Mouse (Mus musculus) heart, adult 18-20 months (tissue): ENCODE measurements around the gene Susd6. TPM values are rescaled to one million over a fixed set of nuclear protein-coding genes. Genes with fewer than 3 reads are reported as not detected.

Experiments used
- DNase-seq, 2 experiments: peaks; one replicate each; pipeline ENCODE4 v3.0.0; 2021 to 2022; ENCODE audit warnings: mixed read lengths in 1 of 2
- total RNA-seq, 2 experiments: library from RNA; stranded (reverse); gene quantifications; 2 replicates each; pipeline ENCODE4 v1.2.3; 2021

Gene Susd6
- total RNA-seq, 2 experiments from 2014 or later, result 68.3 to 71.9 TPM

- no peak for DNase-seq
These were observed 22.2 kb downstream of the Susd6 start for GRCm38 (mm10) chr12:80812510-80812820.

- DNase-seq, result no peak
These were observed 23.1 kb downstream of the Susd6 start for GRCm38 (mm10) chr12:80813456-80813855.

- no peak for DNase-seq
These were observed 23.6 kb downstream of the Susd6 start for GRCm38 (mm10) chr12:80813872-80814271.

GRCm38 (mm10) chr12:80814529-80814928 lies 24.2 kb downstream of the Susd6 start:
- no peak for DNase-seq

- DNase-seq, result no peak
These were observed 25.0 kb downstream of the Susd6 start for GRCm38 (mm10) chr12:80815298-80815697.

- DNase-seq, result no peak
These were observed 25.6 kb downstream of the Susd6 start for GRCm38 (mm10) chr12:80815893-80816292.

GRCm38 (mm10) chr12:80816380-80817086 lies 26.2 kb downstream of the Susd6 start:
- no peak for DNase-seq

- no peak for DNase-seq
These were observed 27.5 kb downstream of the Susd6 start for GRCm38 (mm10) chr12:80817697-80818235.

GRCm38 (mm10) chr12:80819020-80819419 lies 28.7 kb downstream of the Susd6 start:
- DNase-seq, result peak in 1 of 2 experiments; percentile 60

GRCm38 (mm10) chr12:80821312-80822007 lies 31.1 kb downstream of the Susd6 start:
- DNase-seq, result peak; percentile 77

GRCm38 (mm10) chr12:80822533-80822932 lies 32.2 kb downstream of the Susd6 start:
- no peak for DNase-seq

- DNase-seq, result no peak
These were observed 33.9 kb downstream of the Susd6 start for GRCm38 (mm10) chr12:80824202-80824601.

GRCm38 (mm10) chr12:80826423-80826822 lies 36.1 kb downstream of the Susd6 start:
- no peak for DNase-seq

- peak; percentile 79 to 82 for DNase-seq
These were observed 37.2 kb downstream of the Susd6 start for GRCm38 (mm10) chr12:80827464-80828015.

- DNase-seq, result no peak
These were observed 37.7 kb downstream of the Susd6 start for GRCm38 (mm10) chr12:80828020-80828419.

GRCm38 (mm10) chr12:80828951-80829350 lies 38.6 kb downstream of the Susd6 start:
- no peak for DNase-seq

- DNase-seq, result no peak
These were observed 39.9 kb downstream of the Susd6 start for GRCm38 (mm10) chr12:80830211-80830610.

- peak in 1 of 2 experiments; percentile 56 for DNase-seq
These were observed 40.5 kb downstream of the Susd6 start for GRCm38 (mm10) chr12:80830820-80831219.

- DNase-seq, result no peak
These were observed 42.0 kb downstream of the Susd6 start for GRCm38 (mm10) chr12:80832313-80832712.

- peak; percentile 73 to 88 for DNase-seq
These were observed 43.2 kb downstream of the Susd6 start for GRCm38 (mm10) chr12:80833541-80833940.

- DNase-seq, result no peak
These were observed 44.0 kb downstream of the Susd6 start for GRCm38 (mm10) chr12:80834156-80834900.

- DNase-seq, result no peak
These were observed 44.7 kb downstream of the Susd6 start for GRCm38 (mm10) chr12:80834901-80835570.
